Mouse (Mus musculus): ENCODE measurements around the gene Aff3. TPM values are rescaled to one million over a fixed set of nuclear protein-coding genes. Genes with fewer than 3 reads are reported as not detected.

Gene Aff3
- polyA plus RNA-seq, 1 experiment from 2014 or later = 1.5 TPM

- no peak for ATAC-seq
- H3K36me3 ChIP-seq = no peaks in the 10 kb centered on the region
- WGBS (ENCODE audit: insufficient replicate concordance) = 70% methylated on average over 7 of the region's 7 CpGs
- H3K4me3 ChIP-seq = no peak overlapping the region
- peaks cover 25% of the 10 kb centered on the region for H3K4me1 ChIP-seq
- H3K9me3 ChIP-seq (replicated peaks) = no peaks in the 10 kb centered on the region
- H3K27me3 ChIP-seq (replicated peaks) = peaks cover 21% of the 10 kb centered on the region
- no peak overlapping the region for H3K27ac ChIP-seq
- H3K4me2 ChIP-seq = no peak overlapping the region
- no peak overlapping the region for H3K9ac ChIP-seq
These were observed 163.5 kb downstream of the Aff3 start for GRCm38 (mm10) chr1:38501231-38501630.

DNA sequence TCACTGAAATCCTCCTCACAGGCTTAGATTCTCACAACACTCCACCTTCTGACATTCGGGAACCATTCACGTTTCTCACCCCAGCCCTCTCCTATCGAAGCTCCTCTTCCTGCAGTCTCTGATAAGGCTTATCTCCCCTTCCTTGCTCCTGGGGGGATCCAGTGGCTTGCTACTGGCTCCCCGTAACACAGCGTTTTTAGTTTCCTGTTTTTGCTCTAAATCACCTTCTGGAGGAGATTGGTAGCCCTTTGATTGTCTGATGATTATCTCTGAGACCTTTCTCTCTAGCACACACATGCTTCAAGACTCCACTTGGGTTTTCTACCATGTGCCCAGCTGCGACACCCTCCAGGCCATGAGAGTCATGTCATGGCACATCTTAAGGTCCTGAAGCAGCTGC is 165.3 kb downstream of the Aff3 start:
- H3K4me2 ChIP-seq = peak overlapping the region; percentile 18
- no peaks in the 10 kb centered on the region for H3K36me3 ChIP-seq
- no peak overlapping the region for H3K27ac ChIP-seq
- peaks cover 25% of the 10 kb centered on the region for H3K4me1 ChIP-seq
- H3K4me3 ChIP-seq = no peak overlapping the region
- ATAC-seq = peak; percentile 73
- H3K27me3 ChIP-seq (replicated peaks) = peaks cover 22% of the 10 kb centered on the region
- WGBS (ENCODE audit: insufficient replicate concordance) = 5% methylated on average over 6 of the region's 6 CpGs
- H3K9ac ChIP-seq = no peak overlapping the region
- H3K9me3 ChIP-seq (replicated peaks) = no peaks in the 10 kb centered on the region

DNA sequence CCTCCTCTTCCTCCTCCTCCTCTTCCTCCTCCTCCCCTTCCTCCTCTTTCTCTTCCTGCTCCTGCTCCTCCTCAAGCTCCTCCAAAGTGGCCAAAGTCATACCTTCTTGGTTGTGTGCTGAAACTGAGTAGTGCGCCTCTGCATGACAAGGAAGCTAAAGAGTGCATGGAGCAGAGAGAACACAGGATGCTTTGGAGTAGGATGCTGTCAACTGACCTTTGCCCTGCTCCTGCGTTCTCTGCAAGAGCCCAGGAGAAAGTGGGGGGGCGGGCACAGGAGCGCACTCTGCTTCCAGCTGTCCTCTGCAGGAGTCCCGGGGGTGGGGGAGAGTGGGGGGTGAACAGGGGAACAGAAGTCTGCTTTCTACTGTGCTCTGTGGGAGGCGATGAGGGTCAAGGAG is 167.2 kb downstream of the Aff3 start:
- Histone ChIP-seq H3K27ac (no peak overlapping the region), H3K36me3 (no peaks in the 10 kb centered on the region), H3K9me3 (replicated peaks) (no peaks in the 10 kb centered on the region), H3K9ac (no peak overlapping the region), H3K27me3 (replicated peaks) (peaks cover 22% of the 10 kb centered on the region), H3K4me2 (no peak overlapping the region), H3K4me3 (no peak overlapping the region), H3K4me1 (peaks cover 17% of the 10 kb centered on the region)
- no peak for ATAC-seq
- WGBS (ENCODE audit: insufficient replicate concordance) = 60% methylated on average over 6 of the region's 6 CpGs

DNA sequence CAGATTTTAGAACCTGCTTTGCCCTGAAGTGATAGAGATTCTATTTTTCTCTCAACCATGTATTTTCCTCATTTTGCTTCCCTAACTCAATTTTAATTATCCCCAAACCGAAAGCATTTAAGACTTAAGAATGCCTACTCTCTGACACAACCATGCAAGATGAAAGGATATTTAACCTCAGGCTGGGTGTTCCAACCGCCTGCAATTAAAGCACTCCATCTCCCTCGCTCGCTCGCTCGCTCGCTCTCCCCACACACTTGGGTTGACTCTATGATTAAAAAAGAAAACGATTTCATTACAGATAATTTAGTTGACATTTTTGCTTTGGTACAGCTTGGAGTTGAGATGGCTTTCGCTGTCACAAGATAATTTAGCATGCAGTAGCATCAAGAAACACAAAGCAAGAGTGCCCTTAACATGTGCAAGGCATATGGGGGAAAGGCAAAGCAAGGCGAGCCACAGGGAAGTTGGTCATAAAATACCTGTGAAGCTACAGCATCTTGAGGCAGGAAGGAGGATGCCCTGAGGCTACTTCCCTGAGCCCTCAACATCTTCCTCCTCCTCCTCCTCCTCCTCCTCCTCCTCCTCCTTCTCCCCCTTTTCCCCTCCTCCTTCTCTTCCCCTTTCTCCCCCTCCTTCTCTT is 167.7 kb downstream of the Aff3 start:
- Histone ChIP-seq H3K27me3 (replicated peaks) (peaks cover 22% of the 10 kb centered on the region), H3K4me1 (peaks cover 17% of the 10 kb centered on the region), H3K9me3 (replicated peaks) (no peaks in the 10 kb centered on the region), H3K36me3 (no peaks in the 10 kb centered on the region), H3K4me2 (no peak overlapping the region), H3K27ac (no peak overlapping the region), H3K4me3 (no peak overlapping the region), H3K9ac (no peak overlapping the region)
- WGBS (ENCODE audit: insufficient replicate concordance) = 73% methylated on average over 10 of the region's 10 CpGs
- ATAC-seq = no peak

DNA sequence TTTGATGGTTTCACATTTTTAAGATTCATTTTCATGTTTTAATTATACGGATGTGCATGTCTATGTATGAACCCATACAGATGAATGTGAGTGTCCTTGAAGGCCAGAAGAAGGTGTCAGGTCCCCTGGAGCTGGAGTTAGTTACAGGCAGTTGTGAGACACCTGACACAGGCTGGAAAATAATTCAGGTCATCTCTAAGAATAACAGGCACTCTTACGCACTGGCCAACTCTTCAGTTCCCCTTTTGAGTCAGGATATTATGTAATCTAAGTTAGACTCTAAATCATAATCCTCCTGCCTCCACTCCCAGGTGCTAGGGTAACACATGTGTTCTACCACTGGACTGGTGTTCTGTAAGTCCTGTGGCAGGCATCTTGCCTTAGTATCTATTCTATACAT is 169.5 kb downstream of the Aff3 start:
- no peak overlapping the region for H3K4me2 ChIP-seq
- H3K27ac ChIP-seq = no peak overlapping the region
- 63% methylated on average over 2 of the region's 2 CpGs for WGBS (ENCODE audit: insufficient replicate concordance)
- no peaks in the 10 kb centered on the region for H3K36me3 ChIP-seq
- no peaks in the 10 kb centered on the region for H3K9me3 ChIP-seq (replicated peaks)
- peaks cover 17% of the 10 kb centered on the region for H3K4me1 ChIP-seq
- H3K9ac ChIP-seq = no peak overlapping the region
- no peak overlapping the region for H3K4me3 ChIP-seq
- H3K27me3 ChIP-seq (replicated peaks) = peaks cover 22% of the 10 kb centered on the region
- no peak for ATAC-seq

DNA sequence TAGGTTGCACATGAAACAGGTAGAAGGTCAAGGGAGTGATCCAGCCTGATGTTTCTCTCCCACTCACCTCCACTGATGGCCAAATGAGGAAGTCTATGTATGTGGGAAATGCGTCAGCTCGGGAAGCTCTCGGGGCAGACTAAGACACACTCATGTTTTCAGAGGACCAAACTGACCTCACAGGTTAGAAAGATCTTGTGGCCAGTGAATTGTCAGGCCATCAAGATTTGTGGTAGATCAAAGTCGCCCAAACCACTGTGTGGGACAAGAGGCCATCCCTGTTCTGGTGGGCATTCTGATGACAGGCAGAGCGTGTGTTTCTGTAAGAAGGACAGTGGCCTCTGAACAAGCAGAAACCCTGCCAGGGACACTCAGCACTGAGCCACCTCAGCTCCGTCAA is 175.0 kb downstream of the Aff3 start:
- Histone ChIP-seq H3K4me3 (no peak overlapping the region), H3K4me2 (no peak overlapping the region), H3K36me3 (no peaks in the 10 kb centered on the region), H3K9me3 (replicated peaks) (no peaks in the 10 kb centered on the region), H3K27ac (no peak overlapping the region), H3K27me3 (replicated peaks) (no peaks in the 10 kb centered on the region; the same call in 1 of the 2 replicates), H3K4me1 (no peaks in the 10 kb centered on the region), H3K9ac (no peak overlapping the region)
- ATAC-seq = no peak
- 52% methylated on average over 6 of the region's 6 CpGs for WGBS (ENCODE audit: insufficient replicate concordance)

DNA sequence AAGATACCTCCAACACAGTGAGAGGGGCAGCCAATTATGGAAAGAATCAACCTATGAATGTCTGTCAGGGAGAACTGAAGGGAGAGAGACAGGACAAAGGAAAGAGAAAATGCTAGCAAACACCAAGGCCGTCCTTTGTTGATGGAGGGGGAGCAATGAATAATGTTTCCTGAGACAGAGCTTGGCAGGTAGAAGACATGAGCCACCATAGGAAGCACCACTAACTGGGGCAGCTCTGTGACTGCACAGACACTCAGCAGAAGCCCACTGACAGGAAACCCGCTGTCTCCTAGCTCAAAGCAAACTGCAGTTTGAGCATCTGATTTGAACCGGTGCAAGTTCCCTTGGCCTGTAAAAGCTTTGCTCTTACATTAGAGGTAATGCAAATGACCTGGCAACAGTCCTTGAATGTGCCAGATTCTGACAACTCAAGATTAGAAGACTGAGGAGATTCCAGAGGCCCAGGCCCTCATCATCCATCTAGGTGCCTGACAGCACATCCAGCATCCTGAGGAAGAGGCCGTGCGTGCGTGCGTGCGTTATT is 176.0 kb downstream of the Aff3 start:
- H3K27ac ChIP-seq = no peak overlapping the region

GRCm38 (mm10) chr1:38487884-38488283 is 176.9 kb downstream of the Aff3 start:
- Histone ChIP-seq H3K27ac (no peak overlapping the region), H3K9me3 (replicated peaks) (no peaks in the 10 kb centered on the region), H3K27me3 (replicated peaks) (peaks cover 7% of the 10 kb centered on the region; the same call in 1 of the 2 replicates), H3K9ac (no peak overlapping the region), H3K4me2 (no peak overlapping the region), H3K4me3 (no peak overlapping the region), H3K36me3 (no peaks in the 10 kb centered on the region), H3K4me1 (peaks cover 4% of the 10 kb centered on the region; the same call in 1 of the 2 replicates)
- WGBS (ENCODE audit: insufficient replicate concordance) = 74% methylated on average over 2 of the region's 2 CpGs
- peak; percentile 27; the same call in 1 of the 2 replicates for ATAC-seq

More for the DNA sequence above, 176.0 kb downstream of the Aff3 start:
- Histone ChIP-seq H3K4me2 (no peak overlapping the region), H3K4me3 (no peak overlapping the region), H3K4me1 (peaks cover 4% of the 10 kb centered on the region; the same call in 1 of the 2 replicates), H3K36me3 (no peaks in the 10 kb centered on the region), H3K9me3 (replicated peaks) (no peaks in the 10 kb centered on the region), H3K27me3 (replicated peaks) (peaks cover under 1% of the 10 kb centered on the region; the same call in 1 of the 2 replicates), H3K9ac (no peak overlapping the region)
- 63% methylated on average over 8 of the region's 8 CpGs for WGBS (ENCODE audit: insufficient replicate concordance)
- ATAC-seq = no peak

GRCm38 (mm10) chr1:38483191-38483590 is 181.6 kb downstream of the Aff3 start:
- ATAC-seq = no peak
- WGBS (ENCODE audit: insufficient replicate concordance) = 54% methylated on average over 2 of the region's 2 CpGs

GRCm38 (mm10) chr1:38478246-38478743 is 186.5 kb downstream of the Aff3 start:
- H3K4me3 ChIP-seq = no peak overlapping the region
- peak; percentile 70 for ATAC-seq
- H3K36me3 ChIP-seq = no peaks in the 10 kb centered on the region
- H3K27me3 ChIP-seq (replicated peaks) = peaks cover 2% of the 10 kb centered on the region; the same call in 1 of the 2 replicates
- 10% methylated on average over 9 of the region's 9 CpGs for WGBS (ENCODE audit: insufficient replicate concordance)
- H3K9me3 ChIP-seq (replicated peaks) = no peaks in the 10 kb centered on the region
- H3K9ac ChIP-seq = no peak overlapping the region
- H3K4me2 ChIP-seq = peak overlapping the region; percentile 23
- peaks cover 24% of the 10 kb centered on the region for H3K4me1 ChIP-seq
- no peak overlapping the region for H3K27ac ChIP-seq

More at GRCm38 (mm10) chr1:38483191-38483590, 181.6 kb downstream of the Aff3 start:
- H3K4me1 ChIP-seq = peaks cover 12% of the 10 kb centered on the region
- no peaks in the 10 kb centered on the region for H3K9me3 ChIP-seq (replicated peaks)
- H3K36me3 ChIP-seq = no peaks in the 10 kb centered on the region
- H3K27me3 ChIP-seq (replicated peaks) = peaks cover 7% of the 10 kb centered on the region; the same call in 1 of the 2 replicates
- no peak overlapping the region for H3K4me2 ChIP-seq
- no peak overlapping the region for H3K9ac ChIP-seq
- H3K4me3 ChIP-seq = no peak overlapping the region
- no peak overlapping the region for H3K27ac ChIP-seq

DNA sequence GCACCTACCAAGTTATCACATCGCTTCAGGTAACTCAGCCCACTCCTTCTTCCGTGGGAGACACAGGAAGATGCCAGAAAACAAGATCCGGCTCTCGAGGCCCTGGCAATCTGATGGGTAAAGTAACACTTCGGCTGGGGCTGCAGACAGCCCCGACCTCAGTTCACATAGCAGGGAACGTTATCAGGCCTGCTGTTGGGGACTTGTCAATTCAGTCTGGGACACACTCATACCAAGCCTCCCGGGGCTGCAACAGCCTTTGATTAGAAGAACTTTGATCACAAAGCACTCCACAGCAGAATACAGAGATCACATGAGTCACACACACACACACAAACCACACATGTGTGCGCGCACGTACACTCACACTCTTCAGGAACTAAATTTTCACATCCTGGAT is 193.9 kb downstream of the Aff3 start:
- Histone ChIP-seq H3K36me3 (no peaks in the 10 kb centered on the region), H3K9ac (no peak overlapping the region), H3K27ac (no peak overlapping the region), H3K27me3 (replicated peaks) (no peaks in the 10 kb centered on the region), H3K9me3 (replicated peaks) (no peaks in the 10 kb centered on the region), H3K4me3 (no peak overlapping the region), H3K4me2 (no peak overlapping the region), H3K4me1 (peaks cover 27% of the 10 kb centered on the region)
- no peak for ATAC-seq
- 47% methylated on average over 11 of the region's 11 CpGs for WGBS (ENCODE audit: insufficient replicate concordance)

GRCm38 (mm10) chr1:38470166-38470565 is 194.6 kb downstream of the Aff3 start:
- no peaks in the 10 kb centered on the region for H3K27me3 ChIP-seq (replicated peaks)
- no peaks in the 10 kb centered on the region for H3K9me3 ChIP-seq (replicated peaks)
- no peak overlapping the region for H3K9ac ChIP-seq
- H3K4me3 ChIP-seq = no peak overlapping the region
- peaks cover 22% of the 10 kb centered on the region for H3K4me1 ChIP-seq
- ATAC-seq = no peak
- no peak overlapping the region for H3K4me2 ChIP-seq
- no peaks in the 10 kb centered on the region for H3K36me3 ChIP-seq
- WGBS (ENCODE audit: insufficient replicate concordance) = 59% methylated on average over 5 of the region's 5 CpGs
- no peak overlapping the region for H3K27ac ChIP-seq
